ENCODE assay signal across 12 mouse cellular contexts in the genomic region with DNA sequence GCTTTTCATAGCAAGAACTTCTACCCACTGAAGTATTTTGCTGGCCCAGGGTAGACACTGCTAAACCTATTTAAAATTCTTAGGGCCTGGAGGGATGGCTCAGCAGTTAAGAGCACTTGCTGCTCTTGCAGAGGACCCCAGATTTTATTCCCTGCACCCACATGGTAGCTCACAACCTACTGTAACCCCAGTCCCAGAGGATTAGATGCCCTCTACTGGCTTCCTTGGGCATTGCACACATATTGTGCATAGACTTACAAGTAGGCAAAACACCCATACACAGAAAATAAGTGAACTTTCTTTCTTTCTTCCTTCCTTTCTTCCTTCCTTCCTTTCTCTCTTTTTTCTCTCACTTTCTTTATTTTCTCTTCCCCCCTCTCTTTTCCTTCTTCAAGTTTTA. TPM values are rescaled to one million over a fixed set of nuclear protein-coding genes. Genes with fewer than 3 reads are reported as not detected.
A peak's percentile ranks its signal among the peaks of the same experiment; 100 is the strongest.
DNase-seq lines count a peak whose midpoint lies in the region; ATAC-seq and TF ChIP-seq lines count a peak whose summit lies in the region.
"Had no signal": no experiment of that assay in that cellular context is flagged by ENCODE, and none has a peak within 500 bp of the region (broad histone marks: within the 10 kb centered on the region; RNA-seq: fewer than 3 reads in every experiment).

No protein-coding gene starts in this region.

- H3K9me3 ChIP-seq in kidney, embryonic 14.5 days (ENCODE audit: control insufficient read depth, low read length): no peaks in the 10 kb centered on the region
- no peaks in the 10 kb centered on the region for H3K9me3 ChIP-seq in embryonic facial prominence, embryonic 12.5 days
- H3K9me3 ChIP-seq: G1E; midbrain, embryonic 12.5 days had no signal

- DNase-seq in kidney, postnatal 10 days: peak; percentile 56
- DNase-seq in testis, postnatal 14 days (ENCODE audit: low spot score): no peak
- peak; percentile 62 for DNase-seq in testis, postnatal 10 days (ENCODE audit: low spot score)
- DNase-seq in embryo, embryonic 10 days (ENCODE audit: low spot score): no peak
- no peak for DNase-seq in right cerebral cortex, postnatal 4 days
- DNase-seq: liver, embryonic 13.5 days; thymus, adult 18-20 months had no signal

- TF ChIP-seq POLR2A in testis, adult 2 months (IDR thresholded peaks at IDR 0.05; ENCODE audit: control insufficient read depth, low read depth, low read length): no peak

- no peak overlapping the region for H3K9ac ChIP-seq in kidney, embryonic 14.5 days (ENCODE audit: low read depth, low read length)
- H3K9ac ChIP-seq in embryonic facial prominence, embryonic 12.5 days: no peak overlapping the region
- H3K9ac ChIP-seq: liver, embryonic 13.5 days; midbrain, embryonic 12.5 days had no signal

- peak; percentile 8; the same call in 1 of the 2 replicates for TF ChIP-seq CTCF in testis, adult 2 months (IDR thresholded peaks at IDR 0.05; ENCODE audit: control insufficient read depth, insufficient read depth, insufficient replicate concordance, low read depth, low read length)

- H3K36me3 ChIP-seq in kidney, embryonic 14.5 days (ENCODE audit: control insufficient read depth, insufficient read depth, low read length): 0 out of 2 replicates have a peak, but pooled peaks cover 4% of the 10 kb centered on the region
- no peaks in the 10 kb centered on the region for H3K36me3 ChIP-seq in testis, adult 2 months (ENCODE audit: control insufficient read depth, insufficient read depth, low read length)
- H3K36me3 ChIP-seq in embryonic facial prominence, embryonic 12.5 days: 0 out of 2 replicates have a peak, but pooled peaks cover 4% of the 10 kb centered on the region
- H3K36me3 ChIP-seq: G1E; midbrain, embryonic 12.5 days had no signal

- ATAC-seq in kidney, embryonic 14.5 days (ENCODE audit: low FRiP score, low TSS enrichment): no peak
- no peak for ATAC-seq in embryonic facial prominence, embryonic 12.5 days (ENCODE audit: insufficient number of reproducible peaks, insufficient read depth, low FRiP score, low TSS enrichment)

- H3K4me1 ChIP-seq in kidney, embryonic 14.5 days (ENCODE audit: control insufficient read depth, insufficient read depth, low read length): no peaks in the 10 kb centered on the region
- H3K4me1 ChIP-seq in testis, adult 2 months (ENCODE audit: control insufficient read depth, insufficient read depth, low read length): no peaks in the 10 kb centered on the region
- peaks cover 4% of the 10 kb centered on the region; the same call in 1 of the 2 replicates for H3K4me1 ChIP-seq in embryonic facial prominence, embryonic 12.5 days

- H3K27ac ChIP-seq in kidney, embryonic 14.5 days (ENCODE audit: low read depth, low read length): no peak overlapping the region
- H3K27ac ChIP-seq in testis, adult 2 months (ENCODE audit: control insufficient read depth, insufficient read depth, low read depth, low read length): no peak overlapping the region
- H3K27ac ChIP-seq in embryonic facial prominence, embryonic 12.5 days: peak overlapping the region; percentile 80; the same call in 1 of the 2 replicates
- H3K27ac ChIP-seq: liver, embryonic 13.5 days; midbrain, embryonic 12.5 days had no signal

- H3K4me3 ChIP-seq in kidney, embryonic 14.5 days (ENCODE audit: low read length): no peak overlapping the region
- H3K4me3 ChIP-seq in testis, adult 2 months (ENCODE audit: control insufficient read depth, low read depth, low read length): no peak overlapping the region
- H3K4me3 ChIP-seq in embryonic facial prominence, embryonic 12.5 days: no peak overlapping the region
- H3K4me3 ChIP-seq: liver, embryonic 13.5 days; midbrain, embryonic 12.5 days had no signal

- no peak overlapping the region for H3K4me2 ChIP-seq in kidney, embryonic 14.5 days (replicated peaks; ENCODE audit: low read depth, low read length)
- H3K4me2 ChIP-seq in embryonic facial prominence, embryonic 12.5 days (replicated peaks): no peak overlapping the region
- H3K4me2 ChIP-seq: liver, embryonic 13.5 days; midbrain, embryonic 12.5 days had no signal

- H3K27me3 ChIP-seq in kidney, embryonic 14.5 days (ENCODE audit: control insufficient read depth, insufficient read depth, low read length): no peaks in the 10 kb centered on the region
- H3K27me3 ChIP-seq in testis, adult 2 months (ENCODE audit: control insufficient read depth, insufficient read depth, low read length): no peaks in the 10 kb centered on the region
- no peaks in the 10 kb centered on the region for H3K27me3 ChIP-seq in embryonic facial prominence, embryonic 12.5 days
- H3K27me3 ChIP-seq: liver, embryonic 13.5 days had no signal

RNA-seq across cellular contexts. Expression of gene Trim47, which starts 9.2 kb away (rescaled TPM):
- 12.2 and 12.8 TPM in 2 replicates for polyA plus RNA-seq in kidney, embryonic 14.5 days (2014; fragmentation: Nextera tagmentation; extraction: Ambion mirVana)
- 6.6 and 8.3 TPM in 2 replicates for polyA plus RNA-seq in testis, adult 2 months (2012; rRNA removed)
- polyA plus RNA-seq in embryonic facial prominence, embryonic 12.5 days (2016; fragmentation: Nextera tagmentation; extraction: Ambion mirVana): 6.9 and 9.1 TPM in 2 replicates
- polyA plus RNA-seq: G1E had no signal

RNA-seq across cellular contexts. Expression of gene Trim65, which starts 13.1 kb away (rescaled TPM):
- 3.2 and 4.1 TPM in 2 replicates for polyA plus RNA-seq in kidney, embryonic 14.5 days (2014; fragmentation: Nextera tagmentation; extraction: Ambion mirVana)
- polyA plus RNA-seq in testis, adult 2 months (2012; rRNA removed): 0.57 and 0.63 TPM in 2 replicates
- 2.3 and 2.6 TPM in 2 replicates for polyA plus RNA-seq in embryonic facial prominence, embryonic 12.5 days (2016; fragmentation: Nextera tagmentation; extraction: Ambion mirVana)
- polyA plus RNA-seq: G1E had no signal

RNA-seq across cellular contexts. Expression of gene Mrpl38, which starts 20.8 kb away (rescaled TPM):
- 111 and 114 TPM in 2 replicates for polyA plus RNA-seq in kidney, embryonic 14.5 days (2014; fragmentation: Nextera tagmentation; extraction: Ambion mirVana)
- 51.3 and 54.5 TPM in 2 replicates for polyA plus RNA-seq in testis, adult 2 months (2012; rRNA removed)
- 83.7 and 89.2 TPM in 2 replicates for polyA plus RNA-seq in embryonic facial prominence, embryonic 12.5 days (2016; fragmentation: Nextera tagmentation; extraction: Ambion mirVana)

RNA-seq across cellular contexts. Expression of gene Wbp2, which starts 31.0 kb away (rescaled TPM):
- polyA plus RNA-seq in kidney, embryonic 14.5 days (2014; fragmentation: Nextera tagmentation; extraction: Ambion mirVana): 55.2 and 80.2 TPM in 2 replicates
- polyA plus RNA-seq in testis, adult 2 months (2012; rRNA removed): 253 and 269 TPM in 2 replicates
- 44.9 and 48.3 TPM in 2 replicates for polyA plus RNA-seq in embryonic facial prominence, embryonic 12.5 days (2016; fragmentation: Nextera tagmentation; extraction: Ambion mirVana)

RNA-seq across cellular contexts. Expression of gene Unc13d, which starts 40.1 kb away (rescaled TPM):
- 1.3 and 1.5 TPM in 2 replicates for polyA plus RNA-seq in kidney, embryonic 14.5 days (2014; fragmentation: Nextera tagmentation; extraction: Ambion mirVana)
- 3.4 and 3.8 TPM in 2 replicates for polyA plus RNA-seq in testis, adult 2 months (2012; rRNA removed)
- 1.3 and 1.8 TPM in 2 replicates for polyA plus RNA-seq in embryonic facial prominence, embryonic 12.5 days (2016; fragmentation: Nextera tagmentation; extraction: Ambion mirVana)

Comparison
In these comparisons a context has a peak if more than half of its experiments do, and no peak if none do; other contexts are left out.
1. DNase-seq: peak in kidney, postnatal 10 days (single experiment) and testis, postnatal 10 days (single experiment); none in testis, postnatal 14 days (single experiment), embryo, embryonic 10 days (single experiment) and right cerebral cortex, postnatal 4 days (single experiment).